Mouse (Mus musculus): Measurements from ENCODE around the gene Tmem268.

Tmem268 gene

DNA sequence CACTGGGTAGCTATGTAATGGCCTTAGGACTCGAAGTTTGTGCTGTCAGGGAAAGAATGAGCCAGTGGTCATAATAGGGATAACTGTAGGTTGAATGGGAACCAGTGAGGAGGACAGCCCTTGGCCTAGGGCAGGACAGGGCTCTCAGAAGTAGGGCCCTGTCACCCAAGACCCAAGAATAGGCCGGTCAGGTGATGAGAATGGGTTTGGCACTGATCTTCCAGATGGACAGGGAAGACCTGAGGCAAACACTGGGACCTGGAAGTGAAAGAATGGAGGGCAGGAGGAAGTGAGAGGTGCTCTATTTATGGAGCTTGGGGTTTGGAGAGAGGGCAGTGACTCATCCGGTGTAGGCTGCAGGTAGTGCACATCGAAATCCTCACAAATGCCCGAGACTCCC, 1.9 kb upstream of the Tmem268 start:
- DNase-seq = no peak

- DNase-seq = no peak
These were observed 1.2 kb upstream of the Tmem268 start for GRCm38 (mm10) chr4:63557124-63558059.

DNA sequence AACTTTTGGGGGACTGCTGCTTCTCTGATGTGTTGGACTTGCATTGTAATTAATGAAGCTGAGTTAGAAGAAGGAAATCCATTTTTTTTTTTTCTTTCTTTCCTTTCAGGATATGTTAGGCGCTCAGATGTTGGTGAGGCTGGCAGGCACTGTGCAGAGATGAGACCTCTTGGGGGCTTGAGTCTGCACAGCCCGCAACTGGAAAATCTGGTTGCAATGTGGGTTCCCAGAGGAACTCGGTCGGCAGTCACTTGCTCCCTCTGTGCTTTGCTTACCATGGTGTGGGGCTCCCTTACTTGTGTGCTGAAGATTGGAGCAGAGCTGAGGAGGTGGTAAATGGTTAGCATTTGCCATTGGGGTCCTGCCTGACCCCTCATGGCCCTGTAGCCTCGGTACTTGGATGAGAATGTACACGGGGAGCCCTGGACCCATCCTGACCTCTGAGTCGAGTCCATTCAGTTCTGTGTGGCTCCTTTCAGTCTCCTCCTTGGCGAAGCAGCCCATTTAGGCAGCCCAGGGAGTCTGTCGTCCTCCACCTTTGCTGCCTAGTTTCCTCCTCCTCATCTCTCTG, 631 bp downstream of the Tmem268 start:
- DNase-seq = no peak

DNA sequence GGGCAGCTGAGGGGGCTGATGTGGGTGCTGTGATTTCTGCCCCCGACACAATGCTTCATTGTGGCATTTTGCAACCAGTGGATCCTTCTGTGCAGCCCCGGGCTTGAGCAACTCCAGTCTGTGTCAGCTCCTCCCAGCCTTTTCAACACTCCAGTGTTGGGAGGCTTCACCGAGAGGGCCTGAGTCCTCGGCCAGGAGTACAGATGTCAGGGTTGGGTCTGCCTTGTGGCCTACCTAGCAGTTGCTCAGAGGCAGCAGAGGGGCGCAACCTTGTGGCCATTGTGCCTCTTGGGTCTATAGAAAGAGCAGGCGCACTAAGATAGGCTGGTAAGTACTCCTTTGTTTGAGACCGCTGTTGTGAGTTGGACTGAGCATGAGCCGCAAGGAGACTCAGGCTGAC, 1.5 kb downstream of the Tmem268 start:
- DNase-seq = no peak

DNA sequence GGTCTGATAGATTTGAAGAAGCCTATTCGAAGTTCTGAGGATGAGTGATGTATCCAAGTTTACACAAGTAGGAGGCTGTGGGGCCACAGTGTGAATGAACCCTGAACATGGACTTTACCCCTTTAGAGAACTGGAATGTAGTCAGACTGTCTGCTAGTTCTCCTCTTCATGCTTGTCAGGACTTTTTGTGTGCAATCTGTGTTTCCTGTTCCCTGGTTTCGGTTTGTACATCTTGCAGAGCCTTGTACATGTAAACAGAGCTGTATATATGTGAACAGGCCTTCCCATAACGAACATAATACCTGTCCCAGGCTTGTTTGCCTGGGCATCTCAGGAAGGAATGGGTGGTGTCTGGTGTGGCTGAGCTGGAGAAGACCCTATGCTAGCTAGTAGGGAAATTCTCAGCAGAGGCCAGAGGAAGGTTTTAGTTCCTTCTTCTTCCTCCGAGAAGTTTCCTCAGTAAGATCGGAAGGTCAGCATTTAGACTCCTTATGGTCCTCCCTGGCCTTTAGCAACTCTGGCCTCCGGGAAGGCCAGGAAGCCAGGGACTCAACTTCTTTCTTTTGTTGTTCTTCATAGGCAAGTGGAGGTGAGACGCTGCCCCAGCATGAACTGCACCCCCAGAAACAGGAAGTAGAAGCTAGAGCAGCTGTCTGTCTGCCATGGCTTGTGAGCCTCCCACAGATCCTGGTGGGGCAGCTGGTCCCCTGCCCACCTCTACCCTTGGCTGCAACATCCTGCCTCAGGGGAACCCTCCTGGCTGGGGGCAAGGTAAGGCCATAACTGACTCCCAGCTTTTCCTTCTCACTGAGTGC, 3.5 kb downstream of the Tmem268 start:
- no peak for DNase-seq

GRCm38 (mm10) chr4:63562742-63563141, 4.2 kb downstream of the Tmem268 start:
- DNase-seq = no peak

GRCm38 (mm10) chr4:63567712-63568390, 9.3 kb downstream of the Tmem268 start:
- DNase-seq = no peak

GRCm38 (mm10) chr4:63569322-63569721, 10.7 kb downstream of the Tmem268 start:
- DNase-seq = no peak

DNA sequence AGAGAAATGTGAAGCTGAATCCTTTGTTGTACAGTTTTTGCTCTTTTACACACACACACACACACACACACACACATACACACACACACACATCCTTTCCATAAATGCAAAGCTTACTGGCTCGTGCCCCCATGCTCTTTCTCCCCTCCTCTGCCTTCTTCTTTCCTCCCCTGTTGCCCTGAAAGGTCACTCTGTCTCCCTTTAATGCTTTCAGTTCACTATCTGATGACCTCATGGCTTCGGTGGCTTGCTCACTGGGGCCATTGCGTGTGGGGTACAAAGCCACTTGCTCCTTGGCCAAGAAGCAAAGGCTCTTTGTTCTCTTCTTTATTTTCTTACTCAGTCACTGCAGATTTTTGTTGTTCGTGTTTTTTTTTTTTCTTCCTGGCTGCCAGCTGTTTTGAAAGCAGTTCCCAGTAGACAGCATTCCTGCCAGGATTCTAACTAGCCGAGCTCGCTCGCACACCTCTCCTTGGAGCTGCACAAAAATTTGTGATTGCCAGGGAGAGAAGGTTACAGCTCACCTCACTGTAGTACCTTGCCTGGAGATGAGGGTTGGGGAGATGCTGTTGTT, 11.7 kb downstream of the Tmem268 start:
- DNase-seq = no peak

DNA sequence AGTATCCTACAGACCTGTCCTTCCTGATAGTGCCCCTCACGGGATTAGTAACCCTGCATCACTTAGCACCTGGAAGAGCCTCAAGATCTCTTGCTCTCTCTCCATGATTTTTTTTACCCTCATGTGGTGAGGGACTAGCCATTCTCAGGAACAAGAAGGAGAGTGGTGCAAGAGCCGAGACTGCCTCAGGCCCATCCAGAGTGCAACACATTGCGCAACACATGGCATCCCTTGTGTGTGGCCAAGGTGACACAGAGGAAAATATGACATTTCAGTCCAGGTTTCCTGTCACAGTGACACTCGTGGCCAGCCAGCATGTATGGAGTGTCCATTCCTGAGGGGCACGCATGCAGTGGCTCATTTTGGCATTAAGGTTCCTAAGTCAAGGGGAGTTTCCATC, 14.0 kb downstream of the Tmem268 start:
- DNase-seq = no peak

GRCm38 (mm10) chr4:63579649-63580048, 21.1 kb downstream of the Tmem268 start:
- no peak for DNase-seq

DNA sequence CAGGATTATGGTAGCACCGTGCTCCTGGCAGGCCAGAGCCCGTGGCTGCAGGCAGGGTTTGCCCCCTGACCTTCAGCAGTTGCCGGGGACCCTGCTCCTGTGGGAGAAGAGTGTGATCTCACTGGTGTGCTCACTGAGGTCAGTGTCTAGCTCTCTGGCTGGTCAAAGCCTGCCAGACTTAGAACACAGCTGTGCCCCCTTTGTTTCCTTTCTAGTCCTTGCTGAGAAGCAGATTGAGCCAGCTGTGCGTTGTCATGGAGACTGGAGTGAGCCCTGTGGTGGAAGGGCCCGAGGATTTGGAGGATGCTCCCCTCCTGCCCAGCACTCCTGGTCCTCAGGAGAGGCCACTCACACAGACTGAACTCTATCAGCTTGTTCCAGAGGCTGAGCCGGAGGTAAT, 21.5 kb downstream of the Tmem268 start:
- DNase-seq = no peak

DNA sequence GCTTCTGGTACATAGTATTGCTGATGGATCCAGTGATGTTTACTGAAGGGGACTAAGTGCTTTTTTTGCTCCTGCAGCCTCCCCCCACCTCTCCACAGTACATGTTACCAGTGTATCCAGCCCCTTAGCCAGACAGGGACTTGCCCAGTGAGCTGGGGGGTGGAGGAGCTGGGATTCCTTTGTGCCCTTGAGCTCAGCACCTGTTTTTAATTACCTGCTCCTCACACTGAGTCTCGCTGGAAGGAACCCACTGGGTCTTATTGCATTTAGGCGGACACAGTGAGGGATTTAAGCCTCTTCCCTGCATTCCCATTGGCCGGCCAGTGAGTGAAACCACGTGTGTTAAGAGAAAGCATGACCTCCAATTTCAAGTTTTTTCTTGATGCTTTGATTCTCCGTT, 24.0 kb downstream of the Tmem268 start:
- DNase-seq = no peak

DNA sequence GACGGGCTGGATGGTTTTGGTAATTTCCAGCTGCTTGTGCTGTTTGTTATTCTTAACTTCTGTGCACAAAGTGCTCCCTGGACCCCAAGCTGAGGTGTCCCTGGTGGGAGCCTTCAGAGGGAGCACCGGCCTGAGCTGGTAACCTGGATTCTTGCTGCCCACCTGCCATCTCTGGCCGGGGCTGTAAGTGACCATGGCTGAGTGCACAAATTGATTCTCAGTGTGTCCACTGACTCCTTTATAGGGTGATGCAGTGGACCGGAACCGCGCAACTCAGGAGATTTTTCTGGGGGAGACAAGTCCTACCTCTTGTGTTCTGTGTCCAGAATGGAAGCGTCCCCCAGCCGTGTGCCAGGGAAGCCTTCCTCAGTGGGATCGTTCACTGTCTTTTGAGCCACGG, 26.6 kb downstream of the Tmem268 start:
- DNase-seq = no peak

GRCm38 (mm10) chr4:63586240-63586639, 27.7 kb downstream of the Tmem268 start:
- no peak for DNase-seq

DNA sequence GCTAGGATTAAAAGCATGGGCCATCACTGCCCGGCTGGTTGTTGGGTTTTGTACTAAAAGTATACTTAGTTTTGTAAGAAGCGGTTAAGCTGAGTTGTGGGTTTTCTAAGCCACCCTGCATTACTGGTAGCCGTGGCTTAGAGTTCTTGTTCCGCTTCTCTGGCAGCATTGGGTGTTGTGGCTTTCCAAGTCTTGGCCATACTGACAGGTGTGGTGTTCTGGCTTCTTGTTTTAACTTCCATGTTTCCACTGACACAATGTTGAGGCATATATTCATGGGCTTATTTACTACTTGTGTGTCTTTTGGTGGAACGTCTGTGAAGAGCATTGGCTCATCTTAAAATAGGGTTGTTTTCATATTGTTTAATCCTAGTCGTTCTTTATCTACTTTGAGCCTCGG, 31.4 kb downstream of the Tmem268 start:
- DNase-seq = no peak

GRCm38 (mm10) chr4:63590538-63590937, 32.0 kb downstream of the Tmem268 start:
- DNase-seq = no peak

GRCm38 (mm10) chr4:63594459-63595110, 36.0 kb downstream of the Tmem268 start:
- no peak for DNase-seq

DNA sequence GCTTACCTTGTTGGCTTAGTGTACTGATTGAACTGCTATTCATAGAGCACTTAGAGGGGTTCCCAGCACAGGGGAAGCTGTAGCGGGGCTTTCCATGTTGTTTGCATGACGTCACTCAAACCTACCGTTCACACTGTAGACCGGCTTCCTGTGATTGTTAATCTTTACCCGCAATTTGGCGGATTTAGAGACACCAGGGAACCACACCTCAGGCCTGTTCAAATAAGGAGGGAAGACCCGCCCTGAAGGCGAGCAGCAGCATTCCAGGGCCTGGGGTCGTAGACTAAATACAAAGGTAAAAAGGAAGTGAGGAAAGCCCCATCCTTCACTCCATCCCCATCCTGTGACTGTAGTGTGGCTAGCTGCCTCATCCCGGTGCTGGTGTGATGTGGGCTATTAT, 36.7 kb downstream of the Tmem268 start:
- DNase-seq = no peak

DNA sequence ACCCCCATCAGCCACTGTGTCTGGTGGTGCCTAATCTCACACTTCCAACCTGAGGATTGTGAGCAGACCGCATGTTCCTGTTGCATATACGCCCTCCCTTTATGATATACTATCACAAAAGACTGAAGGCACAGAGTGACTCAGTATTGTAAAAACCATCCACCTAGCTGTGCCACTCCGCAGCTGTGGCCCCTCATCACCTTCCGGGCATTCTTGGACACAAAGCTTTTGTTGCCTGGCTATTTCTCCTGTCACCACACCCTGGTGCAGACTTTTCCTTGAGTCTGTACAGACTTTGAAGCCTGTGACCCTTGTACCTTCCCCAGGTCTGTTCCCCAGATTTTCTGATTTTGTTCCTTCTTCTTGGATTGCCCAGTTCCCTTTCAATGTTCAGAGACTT, 37.4 kb downstream of the Tmem268 start:
- DNase-seq = no peak

GRCm38 (mm10) chr4:63600786-63601185, 42.2 kb downstream of the Tmem268 start:
- DNase-seq = no peak

- no peak for DNase-seq
These were observed 42.7 kb downstream of the Tmem268 start for GRCm38 (mm10) chr4:63601263-63601662.
